Mouse (Mus musculus) T-cell, adult 66 days (primary cell): ENCODE measurements around the gene Ggt6. TPM values are rescaled to one million over a fixed set of nuclear protein-coding genes. Genes with fewer than 3 reads are reported as not detected.

Experiments used
- total RNA-seq, 2 experiments: library from RNA; stranded (reverse); gene quantifications; 3 replicates in 1 of 2; 4 replicates in 1 of 2; pipeline ENCODE4 v1.2.4; 2023

Gene Ggt6
- not detected for total RNA-seq

DNA sequence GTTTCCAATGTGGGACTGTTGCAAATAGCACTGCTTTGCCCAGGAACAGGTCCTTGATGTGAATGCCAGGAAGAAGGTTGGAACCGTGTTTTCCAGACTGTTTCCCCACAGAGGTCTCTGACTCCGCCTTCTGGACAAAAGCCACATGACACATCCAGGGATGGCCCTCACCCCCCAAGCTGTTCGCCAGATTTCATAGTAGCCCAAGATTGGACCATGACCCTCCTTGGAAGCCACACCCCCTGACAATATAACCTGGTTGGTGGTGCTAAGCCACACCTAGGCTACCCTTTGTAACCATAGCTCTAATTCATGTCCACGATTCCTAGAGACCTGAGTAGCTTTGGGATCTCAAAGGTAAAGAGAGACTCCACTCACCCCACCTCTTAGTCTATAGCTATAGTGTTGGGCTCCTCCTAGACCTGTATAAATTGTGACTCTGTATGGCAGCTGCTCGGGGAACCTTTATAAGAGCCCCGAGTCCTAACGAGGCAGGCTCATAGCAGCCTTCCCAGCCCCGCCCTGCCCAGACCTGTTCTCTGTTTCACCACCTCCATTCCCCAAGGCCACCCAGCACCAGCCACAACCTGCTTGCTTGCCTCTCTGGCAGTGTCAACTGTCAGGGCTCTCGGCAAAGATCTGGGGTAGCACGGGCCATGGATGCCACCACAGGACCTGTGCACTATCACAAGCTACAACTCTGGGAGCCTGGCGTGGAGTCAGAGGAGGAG lies at the start of gene Ggt6:
Gene Ggt6 (plus strand): TSS at position 564 of the 731 bp plus-strand sequence.

DNA sequence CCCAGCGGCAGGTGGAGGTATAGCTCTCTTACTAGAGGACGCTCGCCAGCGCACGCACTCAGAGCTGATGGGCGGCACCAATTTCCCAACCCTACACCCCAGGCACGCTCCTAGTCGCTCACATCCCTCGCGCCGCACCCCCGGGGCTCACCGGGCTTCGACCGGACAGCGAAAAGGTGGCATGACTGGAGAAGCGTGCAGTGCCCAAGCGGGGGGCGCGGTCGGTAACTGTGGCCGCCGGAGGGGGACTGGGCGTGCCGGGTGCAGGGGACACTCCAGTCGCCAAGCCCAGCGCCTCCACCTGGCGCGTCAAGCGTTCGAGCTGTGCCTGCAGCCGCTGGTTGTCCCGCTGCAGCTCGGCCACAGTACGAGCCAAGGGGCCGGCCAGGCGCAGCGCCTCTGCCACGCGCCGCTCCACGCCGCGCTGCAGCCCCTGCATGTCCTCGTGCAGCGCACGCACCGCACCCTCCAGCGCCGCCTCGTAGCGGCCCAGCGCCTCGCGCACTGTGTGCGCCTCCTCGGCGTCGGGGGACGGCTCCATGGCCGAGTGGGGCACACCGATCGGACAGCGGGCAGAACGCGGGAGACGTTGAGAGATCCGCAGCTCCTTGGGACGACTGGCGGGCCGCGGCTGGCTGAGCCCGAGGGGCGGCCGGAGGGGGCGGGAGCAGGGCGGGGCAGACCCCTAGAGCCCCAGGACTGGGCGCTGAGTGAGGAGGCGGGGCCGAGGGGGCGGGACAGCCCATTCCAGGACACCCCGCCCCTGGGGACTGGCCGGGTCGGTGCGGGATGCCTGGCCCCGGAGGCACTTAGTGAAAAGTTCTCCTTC lies 24.0 kb upstream of the Ggt6 start, which contains the start of gene Smtnl2:
Gene Smtnl2 (minus strand): TSS at position 621 of the 829 bp plus-strand sequence.

DNA sequence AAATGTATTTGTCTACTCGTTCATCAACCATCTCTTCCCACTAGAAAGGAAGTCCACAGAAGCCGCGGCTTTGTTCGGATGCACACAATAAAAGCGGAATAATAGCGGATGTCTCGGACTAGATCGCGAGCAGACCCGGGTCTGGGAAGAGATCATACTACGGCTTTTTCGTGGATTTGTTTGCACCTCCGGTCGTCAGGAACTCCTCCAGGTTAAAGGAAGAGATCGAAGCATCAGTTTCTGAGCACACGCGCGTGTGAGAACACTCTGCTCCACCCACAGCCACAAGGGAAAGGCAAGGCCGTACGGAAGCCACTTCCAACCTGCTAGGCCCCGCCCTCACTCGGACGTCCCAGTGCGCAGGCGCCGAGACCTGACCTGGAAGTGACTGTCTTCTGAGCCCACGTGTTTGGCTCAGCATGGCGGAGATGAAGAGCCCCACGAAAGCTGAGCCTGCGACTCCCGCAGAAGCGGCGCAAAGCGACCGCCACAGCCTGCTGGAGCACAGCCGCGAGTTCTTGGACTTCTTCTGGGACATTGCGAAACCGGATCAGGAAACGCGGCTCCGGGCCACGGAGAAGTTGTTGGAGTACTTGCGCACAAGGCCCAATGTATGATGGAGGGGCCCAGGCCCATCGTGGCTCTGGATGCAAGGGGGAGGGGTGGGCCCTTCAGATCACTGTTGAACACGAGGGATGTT lies 5.8 kb downstream of the Ggt6 start, which contains the start of gene Mybbp1a:
Gene Mybbp1a (plus strand): TSS at position 391 of the 700 bp plus-strand sequence.

Other genes starting within 250 kb of the Ggt6 start
- under 1 TPM; 0.50 to 0.93 TPM for gene Gm43951, start 228.7 kb upstream of the Ggt6 start, total RNA-seq
- 10 to 100 TPM; 17.8 to 21.2 TPM for gene 4933427D14Rik, start 228.1 kb upstream of the Ggt6 start, total RNA-seq
- gene Txndc17, start 228.0 kb upstream of the Ggt6 start, total RNA-seq, result 10 to 100 TPM; 34.3 to 36.7 TPM
- gene Med31, start 219.9 kb upstream of the Ggt6 start, total RNA-seq, result 10 to 100 TPM; 12.6 to 18.3 TPM
- not detected for gene Slc13a5, start 168.3 kb upstream of the Ggt6 start, total RNA-seq
- gene Xaf1, start 133.9 kb upstream of the Ggt6 start, total RNA-seq, result 10 to 100 TPM; 40.9 to 62.3 TPM
- gene Fbxo39, start 121.1 kb upstream of the Ggt6 start, total RNA-seq, result 1 to 10 TPM in 1 of 2 experiments, under 1 TPM in 1; 0.44 to 1.1 TPM
- gene Tekt1, start 73.1 kb upstream of the Ggt6 start, total RNA-seq, result not detected
- not detected for gene Smtnl2, start 23.8 kb upstream of the Ggt6 start, total RNA-seq
- 100 to 1,000 TPM; 176 to 178 TPM for gene Mybbp1a, start 5.8 kb downstream of the Ggt6 start, total RNA-seq
- 1 to 10 TPM; 1.7 to 2.7 TPM for gene Spns2, start 54.4 kb downstream of the Ggt6 start, total RNA-seq
- 1 to 10 TPM in 1 of 2 experiments, under 1 TPM in 1; 0.86 to 1.6 TPM for gene Spns3, start 115.0 kb downstream of the Ggt6 start, total RNA-seq
- gene Ube2g1, start 171.8 kb downstream of the Ggt6 start, total RNA-seq, result 10 to 100 TPM; 34.0 to 40.5 TPM